Mouse (Mus musculus) embryonic fibroblast, embryonic 13.5 days (primary cell): ENCODE results near the gene Prn. TPM values are rescaled to one million over a fixed set of nuclear protein-coding genes. Genes with fewer than 3 reads are reported as not detected.

Experiments
- H3K27ac ChIP-seq: 2 replicates; pipeline ENCODE4 v1.5.1; 2012; ENCODE audit warnings: low read length, control low read depth, inconsistent platforms; ENCODE audit not compliant: insufficient read depth
- H3K4me1 ChIP-seq: 2 replicates; pipeline ENCODE4 v1.6.1; 2011; ENCODE audit warnings: low read length; ENCODE audit not compliant: control insufficient read depth, insufficient read depth
- H3K4me3 ChIP-seq: 2 replicates; pipeline ENCODE4 v1.5.1; 2011; ENCODE audit warnings: mild to moderate bottlenecking, control low read depth, low read length; ENCODE audit not compliant: insufficient read depth
- CTCF ChIP-seq: IDR thresholded peaks from 2 replicates; pipeline ENCODE4 v1.5.1; 2011; ENCODE audit warnings: mild to moderate bottlenecking, control low read depth, low read length, moderate library complexity, borderline replicate concordance; ENCODE audit not compliant: insufficient read depth
- POLR2A ChIP-seq: IDR thresholded peaks from 2 replicates; pipeline ENCODE4 v1.6.1; 2011; ENCODE audit warnings: low read depth, mild to moderate bottlenecking, control low read depth, low read length, moderate library complexity
- polyA plus RNA-seq: library from polyadenylated mRNA; stranded (reverse); fragments of >200 nt; gene quantifications from 2 replicates; pipeline ENCODE4 v1.2.4, GENCODE M21; 2011; ENCODE audit warnings: low read depth; ENCODE audit not compliant: missing spikeins, insufficient read length

Gene Prn
- polyA plus RNA-seq, 1 experiment: not detected

DNA sequence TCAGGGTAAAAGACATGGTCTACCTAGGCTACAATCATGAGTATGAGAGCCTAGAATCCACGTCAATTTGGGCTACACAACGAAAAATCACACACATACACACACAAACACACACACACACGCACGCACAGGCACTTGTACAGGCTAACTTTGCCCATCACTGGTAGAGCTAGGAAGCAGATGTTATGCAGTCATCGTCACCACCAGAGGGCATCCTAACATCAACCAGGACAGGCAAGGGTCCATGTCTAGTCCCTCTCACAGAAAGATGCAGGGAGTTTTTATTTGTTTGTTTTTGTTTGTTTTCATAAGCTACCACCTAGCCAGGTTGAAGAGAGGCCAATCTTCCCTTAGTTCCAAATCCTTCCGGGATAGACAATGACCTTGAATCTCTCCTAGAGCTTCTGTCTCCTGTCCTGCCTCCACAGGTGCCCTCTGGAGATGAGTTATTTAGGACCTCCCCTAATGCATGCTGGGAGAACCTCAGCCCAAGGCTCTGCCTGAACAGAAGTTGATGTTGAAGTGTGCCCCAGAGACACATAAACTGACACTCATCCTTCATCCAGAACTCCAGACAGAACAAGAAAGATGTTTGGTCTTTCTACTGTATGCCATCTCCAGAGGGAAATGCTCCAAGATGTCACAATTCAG, 72.9 kb downstream of the Prn start:
- Histone ChIP-seq H3K27ac (no peak overlapping the region), H3K4me1 (no peaks in the 10 kb centered on the region), H3K4me3 (no peak overlapping the region)
- peak; percentile 95; the same call in 1 of the 2 replicates for TF ChIP-seq CTCF
- TF ChIP-seq POLR2A: no peak

DNA sequence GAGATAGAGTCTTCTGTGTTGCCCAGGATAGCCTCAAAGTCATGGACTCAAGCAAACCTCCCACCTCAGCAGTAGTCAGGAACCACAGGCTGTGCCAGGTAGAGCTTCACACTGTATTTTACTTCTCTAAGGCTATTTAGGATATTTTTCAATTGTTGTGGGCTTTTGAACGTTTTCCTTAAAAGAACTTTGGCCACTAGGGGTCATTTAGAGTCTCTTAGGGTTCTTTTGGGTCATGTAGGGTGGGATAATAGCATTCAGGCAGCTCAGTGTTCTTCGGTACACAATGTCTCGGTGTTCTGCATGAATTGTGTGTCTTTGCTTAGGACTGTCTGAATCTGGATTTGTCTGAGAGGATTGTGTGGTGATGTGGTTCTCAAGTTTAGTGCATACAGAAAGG, 78.2 kb downstream of the Prn start:
- Histone ChIP-seq H3K27ac (no peak overlapping the region), H3K4me1 (no peaks in the 10 kb centered on the region; the same call in 1 of the 2 replicates), H3K4me3 (no peak overlapping the region)
- TF ChIP-seq CTCF (no peak), POLR2A (no peak)

DNA sequence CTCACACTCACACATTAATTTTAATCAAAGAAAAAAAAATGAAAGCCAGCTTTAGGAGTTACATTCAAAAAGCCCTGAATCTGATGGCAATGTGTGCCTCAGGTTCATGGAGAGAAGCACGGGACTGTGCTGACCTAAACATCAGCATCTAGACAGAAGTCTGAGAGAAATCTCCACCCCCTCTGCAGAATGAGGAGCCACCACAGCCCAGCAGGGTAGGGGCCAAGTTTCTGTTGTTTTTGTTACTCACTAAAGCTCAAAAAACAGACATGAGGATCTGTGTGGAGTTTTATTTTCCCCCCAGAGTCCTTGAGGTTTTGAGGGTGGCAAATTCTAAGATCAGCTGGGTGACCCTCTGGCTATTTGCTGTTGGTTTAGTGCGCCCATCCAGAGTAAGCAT, 78.8 kb downstream of the Prn start:
- no peaks in the 10 kb centered on the region; the same call in 1 of the 2 replicates for H3K4me1 ChIP-seq
- H3K4me3 ChIP-seq: no peak overlapping the region
- TF ChIP-seq CTCF: no peak
- no peak for TF ChIP-seq POLR2A
- H3K27ac ChIP-seq: no peak overlapping the region

- Histone ChIP-seq H3K4me1 (no peaks in the 10 kb centered on the region; the same call in 1 of the 2 replicates), H3K27ac (no peak overlapping the region), H3K4me3 (no peak overlapping the region)
- TF ChIP-seq CTCF (no peak), POLR2A (no peak)
Observed at GRCm38 (mm10) chr2:131992487-131992886, 82.7 kb downstream of the Prn start.

- no peak overlapping the region for H3K4me3 ChIP-seq
- TF ChIP-seq POLR2A (no peak), CTCF (no peak)
- no peaks in the 10 kb centered on the region; the same call in 1 of the 2 replicates for H3K4me1 ChIP-seq
- no peak overlapping the region for H3K27ac ChIP-seq
Observed at GRCm38 (mm10) chr2:131993151-131993550, 83.4 kb downstream of the Prn start.

- Histone ChIP-seq H3K4me1 (no peaks in the 10 kb centered on the region; the same call in 1 of the 2 replicates), H3K27ac (no peak overlapping the region), H3K4me3 (no peak overlapping the region)
- TF ChIP-seq CTCF (no peak), POLR2A (no peak)
Observed at GRCm38 (mm10) chr2:131993563-131994088, 83.9 kb downstream of the Prn start.

- Histone ChIP-seq H3K27ac (no peak overlapping the region), H3K4me1 (no peaks in the 10 kb centered on the region; the same call in 1 of the 2 replicates), H3K4me3 (no peak overlapping the region)
- TF ChIP-seq CTCF (no peak), POLR2A (no peak)
Observed at GRCm38 (mm10) chr2:131994971-131995370, 85.2 kb downstream of the Prn start.

- H3K27ac ChIP-seq: no peak overlapping the region
- TF ChIP-seq CTCF (no peak), POLR2A (no peak)
- H3K4me1 ChIP-seq: no peaks in the 10 kb centered on the region; the same call in 1 of the 2 replicates
- no peak overlapping the region for H3K4me3 ChIP-seq
Observed at GRCm38 (mm10) chr2:131995742-131996141, 86.0 kb downstream of the Prn start.

DNA sequence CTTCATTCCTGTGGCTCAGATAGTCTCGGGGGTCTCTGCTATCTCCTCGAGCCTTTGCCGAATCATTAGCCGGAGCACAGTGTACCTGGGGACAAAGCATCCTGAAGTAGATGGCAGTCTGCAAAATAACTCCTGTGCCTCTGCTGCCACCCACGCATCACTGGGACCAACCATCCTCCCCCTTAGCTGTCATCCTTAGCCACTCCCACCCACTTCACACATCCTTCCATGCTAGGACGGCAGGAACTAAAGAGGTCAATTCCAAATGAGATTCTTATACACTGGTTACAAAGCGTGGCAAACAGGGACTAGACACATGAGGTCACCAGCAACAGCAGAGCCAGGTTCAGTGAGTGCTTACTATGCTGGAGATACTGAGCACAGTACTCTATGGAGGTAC, 86.6 kb downstream of the Prn start:
- TF ChIP-seq CTCF (no peak), POLR2A (no peak)
- Histone ChIP-seq H3K4me1 (no peaks in the 10 kb centered on the region), H3K27ac (no peak overlapping the region), H3K4me3 (no peak overlapping the region)

GRCm38 (mm10) chr2:131997356-131997755, 87.6 kb downstream of the Prn start:
- H3K4me3 ChIP-seq: no peak overlapping the region
- no peak overlapping the region for H3K27ac ChIP-seq
- H3K4me1 ChIP-seq: no peaks in the 10 kb centered on the region
- no peak for TF ChIP-seq CTCF
